Mouse (Mus musculus) hindbrain, embryonic 16.5 days (tissue): ENCODE results near the gene Pdzk1. TPM values are rescaled to one million over a fixed set of nuclear protein-coding genes. Genes with fewer than 3 reads are reported as not detected.
A peak's percentile ranks its signal among the peaks of the same experiment; 100 is the strongest.

Source experiments
- ATAC-seq: fragments of 200-750 bp; cut with Nextera tagmentation; 2 replicates; pipeline ENCODE4 v1.8.0; 2017; ENCODE audit warnings: moderate TSS enrichment, moderate library complexity
- H3K27ac ChIP-seq: fragments of 300-500 bp; sonication (generic); 2 replicates; pipeline ENCODE4 v1.5.1; 2014; ENCODE audit warnings: low read depth, mild to moderate bottlenecking, control low read depth, low read length, moderate library complexity
- H3K27me3 ChIP-seq: fragments of 300-500 bp; sonication (generic); replicated peaks from 2 replicates; pipeline ENCODE4 v1.6.1; 2014; ENCODE audit warnings: low read length; ENCODE audit not compliant: control insufficient read depth, insufficient read depth
- H3K36me3 ChIP-seq: fragments of 300-500 bp; sonication (generic); 2 replicates; pipeline ENCODE4 v1.6.1; 2014; ENCODE audit warnings: mild to moderate bottlenecking, low read length, moderate library complexity, mixed read lengths; ENCODE audit not compliant: control insufficient read depth, insufficient read depth
- H3K4me1 ChIP-seq: fragments of 300-500 bp; sonication (generic); 2 replicates; pipeline ENCODE4 v1.6.1; 2014; ENCODE audit warnings: low read depth, low read length; ENCODE audit not compliant: control insufficient read depth, insufficient read depth
- H3K4me2 ChIP-seq: fragments of 300-500 bp; sonication (generic); 2 replicates; pipeline ENCODE4 v1.6.1; 2014; ENCODE audit warnings: mild to moderate bottlenecking, low read length, control low read depth, moderate library complexity
- H3K4me3 ChIP-seq: fragments of 300-500 bp; sonication (generic); 2 replicates; pipeline ENCODE4 v1.5.1; 2014; ENCODE audit warnings: mild to moderate bottlenecking, low read length, control low read depth, moderate library complexity
- H3K9ac ChIP-seq: fragments of 300-500 bp; sonication (generic); 2 replicates; pipeline ENCODE4 v1.6.1; 2014; ENCODE audit warnings: low read depth, mild to moderate bottlenecking, control low read depth, low read length, moderate library complexity
- H3K9me3 ChIP-seq: fragments of 300-500 bp; sonication (generic); 2 replicates; pipeline ENCODE4 v1.6.1; 2014; ENCODE audit warnings: mild to moderate bottlenecking, low read length, moderate library complexity; ENCODE audit not compliant: control insufficient read depth
- WGBS: fragments of 180-500 bp; shearing (Covaris S2); extraction: QIAGEN DNeasy Blood & Tissue Kit; methylation state at CpG from one replicate; pipeline ENCODE4 v1.1.7; 2014; 5-methylcytosine and 5-hydroxymethylcytosine counted together
- polyA plus RNA-seq: library from polyadenylated mRNA; unstranded; fragments of >200 nt; fragmentation: Nextera tagmentation; extraction: Ambion mirVana; gene quantifications from 2 replicates; pipeline ENCODE4 v1.2.1, GENCODE M21; 2015

Gene Pdzk1
- polyA plus RNA-seq: 0.15 and 0.32 TPM in 2 replicates

- Histone ChIP-seq H3K9me3 (no peaks in the 10 kb centered on the region), H3K27me3 (no peaks in the 10 kb centered on the region), H3K27ac (no peak within 1 kb of the TSS), H3K9ac (no peak within 1 kb of the TSS), H3K36me3 (no peaks in the 10 kb centered on the region), H3K4me1 (no peaks in the 10 kb centered on the region), H3K4me2 (no peak within 1 kb of the TSS; the same call in 1 of the 2 replicates), H3K4me3 (no peak within 1 kb of the TSS)
- ATAC-seq: no peak
- WGBS: 75% methylated on average over 1 of the region's 1 CpGs
These were observed at the start of gene Pdzk1, which contains the start of gene Cd160 for GRCm38 (mm10) chr3:96828984-96829383. TSS of gene Pdzk1 (plus strand) at chr3:96829284. TSS of gene Cd160 (minus strand) at chr3:96829351.

- Histone ChIP-seq H3K27ac (0 out of 2 replicates have a peak overlapping the region, but pooled peaks have one; percentile 12), H3K27me3 (no peaks in the 10 kb centered on the region), H3K36me3 (peaks cover 4% of the 10 kb centered on the region; the same call in 1 of the 2 replicates), H3K9ac (no peak overlapping the region), H3K4me3 (no peak overlapping the region), H3K4me1 (no peaks in the 10 kb centered on the region; the same call in 1 of the 2 replicates), H3K4me2 (no peak overlapping the region), H3K9me3 (no peaks in the 10 kb centered on the region)
- WGBS: 69% methylated on average over 8 of the region's 8 CpGs
- peak; percentile 40; the same call in 1 of the 2 replicates for ATAC-seq
These were observed 46.8 kb upstream of the Pdzk1 start for GRCm38 (mm10) chr3:96782236-96782635.

- Histone ChIP-seq H3K27ac (no peak overlapping the region), H3K4me3 (no peak overlapping the region), H3K9ac (no peak overlapping the region), H3K9me3 (no peaks in the 10 kb centered on the region), H3K27me3 (no peaks in the 10 kb centered on the region), H3K36me3 (peaks cover 21% of the 10 kb centered on the region), H3K4me2 (no peak overlapping the region), H3K4me1 (no peaks in the 10 kb centered on the region)
- 92% methylated on average over 1 of the region's 1 CpGs for WGBS
- ATAC-seq: no peak
These were observed 41.3 kb upstream of the Pdzk1 start for GRCm38 (mm10) chr3:96787784-96788183.

- Histone ChIP-seq H3K36me3 (peaks cover 21% of the 10 kb centered on the region), H3K4me1 (no peaks in the 10 kb centered on the region), H3K9me3 (no peaks in the 10 kb centered on the region), H3K27ac (no peak overlapping the region), H3K27me3 (no peaks in the 10 kb centered on the region), H3K4me3 (no peak overlapping the region), H3K4me2 (no peak overlapping the region), H3K9ac (no peak overlapping the region)
- ATAC-seq: no peak
- WGBS: 84% methylated on average over 8 of the region's 8 CpGs
These were observed 40.6 kb upstream of the Pdzk1 start for GRCm38 (mm10) chr3:96788506-96788905.

- Histone ChIP-seq H3K9ac (no peak overlapping the region), H3K27me3 (no peaks in the 10 kb centered on the region), H3K4me3 (no peak overlapping the region), H3K9me3 (no peaks in the 10 kb centered on the region), H3K4me1 (no peaks in the 10 kb centered on the region), H3K36me3 (0 out of 2 replicates have a peak, but pooled peaks cover 2% of the 10 kb centered on the region), H3K27ac (no peak overlapping the region), H3K4me2 (no peak overlapping the region)
- WGBS: 90% methylated on average over 11 of the region's 11 CpGs
- no peak for ATAC-seq
These were observed 28.8 kb upstream of the Pdzk1 start for GRCm38 (mm10) chr3:96800254-96800653.

- H3K4me2 ChIP-seq: no peak overlapping the region
- no peak overlapping the region for H3K27ac ChIP-seq
- 90% methylated on average over 1 of the region's 1 CpGs for WGBS
- no peaks in the 10 kb centered on the region for H3K27me3 ChIP-seq
- no peak for ATAC-seq
- H3K9ac ChIP-seq: no peak overlapping the region
- no peaks in the 10 kb centered on the region for H3K4me1 ChIP-seq
- H3K36me3 ChIP-seq: no peaks in the 10 kb centered on the region
- no peaks in the 10 kb centered on the region for H3K9me3 ChIP-seq
- H3K4me3 ChIP-seq: no peak overlapping the region
These were observed 26.9 kb upstream of the Pdzk1 start for GRCm38 (mm10) chr3:96802214-96802613.

GRCm38 (mm10) chr3:96808136-96808535, 20.9 kb upstream of the Pdzk1 start:
- no peak for ATAC-seq
- Histone ChIP-seq H3K27ac (no peak overlapping the region), H3K9ac (no peak overlapping the region), H3K4me2 (no peak overlapping the region), H3K4me1 (no peaks in the 10 kb centered on the region), H3K9me3 (no peaks in the 10 kb centered on the region), H3K4me3 (no peak overlapping the region), H3K36me3 (no peaks in the 10 kb centered on the region), H3K27me3 (no peaks in the 10 kb centered on the region)
- 82% methylated on average over 3 of the region's 3 CpGs for WGBS

GRCm38 (mm10) chr3:96808651-96809050, 20.4 kb upstream of the Pdzk1 start:
- H3K27ac ChIP-seq: no peak overlapping the region
- H3K4me3 ChIP-seq: no peak overlapping the region
- no peaks in the 10 kb centered on the region for H3K4me1 ChIP-seq
- no peaks in the 10 kb centered on the region for H3K27me3 ChIP-seq
- no peaks in the 10 kb centered on the region for H3K9me3 ChIP-seq
- H3K4me2 ChIP-seq: no peak overlapping the region
- no peak overlapping the region for H3K9ac ChIP-seq
- ATAC-seq: no peak
- WGBS: 69% methylated on average over 3 of the region's 3 CpGs
- H3K36me3 ChIP-seq: no peaks in the 10 kb centered on the region

GRCm38 (mm10) chr3:96811232-96811631, 17.9 kb upstream of the Pdzk1 start:
- no peaks in the 10 kb centered on the region for H3K36me3 ChIP-seq
- WGBS: 90% methylated on average over 3 of the region's 3 CpGs
- H3K9me3 ChIP-seq: no peaks in the 10 kb centered on the region
- H3K9ac ChIP-seq: no peak overlapping the region
- H3K27ac ChIP-seq: no peak overlapping the region
- no peaks in the 10 kb centered on the region for H3K27me3 ChIP-seq
- no peak overlapping the region for H3K4me3 ChIP-seq
- no peak overlapping the region for H3K4me2 ChIP-seq
- H3K4me1 ChIP-seq: no peaks in the 10 kb centered on the region
- ATAC-seq: no peak
